Mouse (Mus musculus) central nervous system, embryonic 14 days (tissue): ENCODE results near the gene Erp44. TPM values are rescaled to one million over a fixed set of nuclear protein-coding genes. Genes with fewer than 3 reads are reported as not detected.

Experiments
- polyA plus RNA-seq: library from polyadenylated mRNA; depleted of rRNA; stranded (reverse); fragments of >200 nt; gene quantifications from 2 replicates; pipeline ENCODE4 v1.2.3, GENCODE M21; 2012; rRNA removed

Gene Erp44
- polyA plus RNA-seq, result 26.6 and 31.1 TPM in 2 replicates

GRCm38 (mm10) chr4:48279498-48280134, at the start of gene Erp44, which contains the start of gene Invs:
Gene Erp44 (minus strand): TSS chr4:48279558.
Gene Invs (plus strand): TSS chr4:48279760.

Other genes with a start within 250 kb of the Erp44 start
- 4.9 and 5.4 TPM in 2 replicates for gene Nr4a3, start 234.4 kb downstream of the Erp44 start, polyA plus RNA-seq
- gene Stx17, start 154.6 kb downstream of the Erp44 start, polyA plus RNA-seq, result 10.9 and 11.3 TPM in 2 replicates
- gene Invs, start 202 bp upstream of the Erp44 start, polyA plus RNA-seq, result 7.9 and 8.4 TPM in 2 replicates
- 29.9 and 34.3 TPM in 2 replicates for gene Tex10, start 193.9 kb upstream of the Erp44 start, polyA plus RNA-seq